Mouse (Mus musculus): ENCODE measurements around the gene Psmd5. TPM values are rescaled to one million over a fixed set of nuclear protein-coding genes. Genes with fewer than 3 reads are reported as not detected.
"Not testable (repeated sequence)": the region's sequence is repeated elsewhere in the genome, so short reads cannot be mapped to it uniquely, and the experiment has no call there.

The Psmd5 gene
- total RNA-seq, 2 experiments from 2014 or later, result 40.8 to 41.1 TPM

DNA sequence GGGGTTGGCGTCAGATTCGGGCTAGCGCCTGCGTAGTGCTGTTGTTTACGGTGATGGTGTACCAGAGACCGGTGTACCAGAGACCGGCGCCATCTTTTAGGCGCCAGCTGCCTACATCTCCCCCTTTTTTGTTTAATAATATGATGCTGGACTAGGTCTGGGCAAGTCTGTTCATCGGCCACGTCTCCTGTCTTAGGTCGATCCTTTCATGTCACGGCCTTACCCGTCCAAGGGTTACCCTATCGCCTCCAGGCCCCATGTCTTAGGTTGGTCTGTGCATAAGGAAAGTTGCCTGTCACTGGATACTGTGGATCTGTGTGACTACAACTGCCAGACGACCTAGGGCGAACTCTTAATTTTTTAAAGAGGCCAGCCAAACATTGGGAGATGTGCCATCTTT is 44.7 kb downstream of the Psmd5 start:
- DNase-seq (ENCODE audit: low spot score in 2 of 2), result not testable (repeated sequence)

DNA sequence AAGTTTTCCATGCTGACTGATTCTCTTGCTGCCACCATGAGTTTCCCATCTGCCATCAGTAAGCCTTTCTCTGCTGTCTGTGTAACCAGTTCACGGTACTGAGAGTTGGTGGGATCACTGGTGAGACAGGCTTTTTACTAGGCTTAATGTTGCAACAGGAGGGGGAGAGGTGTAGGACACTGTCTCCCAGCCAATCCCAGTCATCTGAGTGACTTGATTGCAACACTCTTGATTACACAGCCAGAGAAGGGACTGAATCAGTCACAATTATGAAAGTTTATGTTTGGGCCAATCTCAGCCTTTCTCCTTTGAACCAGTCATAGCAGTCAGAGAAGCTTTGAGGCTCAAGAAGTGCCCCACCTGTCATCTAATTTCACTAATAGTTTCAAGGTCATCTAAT is 46.7 kb downstream of the Psmd5 start:
- peak in 1 of 2 experiments; percentile 19 for DNase-seq (ENCODE audit: low spot score in 2 of 2)

DNA sequence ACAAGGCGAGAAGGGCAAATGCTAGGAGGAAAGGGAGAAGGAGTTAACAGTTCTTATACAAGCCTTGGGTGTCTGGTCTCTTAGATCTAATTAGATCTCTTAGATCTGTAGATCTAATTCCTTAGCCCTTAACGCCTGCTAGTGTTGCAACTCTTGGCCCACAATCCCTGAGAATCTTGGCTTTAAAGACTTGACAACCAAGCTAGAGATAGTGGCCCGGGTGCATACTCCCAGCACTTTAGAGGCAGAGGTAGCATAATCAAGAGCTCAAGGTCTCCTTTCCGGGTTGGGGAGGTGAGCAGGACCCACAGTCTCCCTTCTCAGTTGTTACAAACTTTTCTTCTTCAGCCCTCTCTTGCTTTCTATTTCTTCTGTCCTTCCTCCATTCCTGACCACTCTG is 47.2 kb downstream of the Psmd5 start:
- no peak for DNase-seq (ENCODE audit: low spot score in 2 of 2)

DNA sequence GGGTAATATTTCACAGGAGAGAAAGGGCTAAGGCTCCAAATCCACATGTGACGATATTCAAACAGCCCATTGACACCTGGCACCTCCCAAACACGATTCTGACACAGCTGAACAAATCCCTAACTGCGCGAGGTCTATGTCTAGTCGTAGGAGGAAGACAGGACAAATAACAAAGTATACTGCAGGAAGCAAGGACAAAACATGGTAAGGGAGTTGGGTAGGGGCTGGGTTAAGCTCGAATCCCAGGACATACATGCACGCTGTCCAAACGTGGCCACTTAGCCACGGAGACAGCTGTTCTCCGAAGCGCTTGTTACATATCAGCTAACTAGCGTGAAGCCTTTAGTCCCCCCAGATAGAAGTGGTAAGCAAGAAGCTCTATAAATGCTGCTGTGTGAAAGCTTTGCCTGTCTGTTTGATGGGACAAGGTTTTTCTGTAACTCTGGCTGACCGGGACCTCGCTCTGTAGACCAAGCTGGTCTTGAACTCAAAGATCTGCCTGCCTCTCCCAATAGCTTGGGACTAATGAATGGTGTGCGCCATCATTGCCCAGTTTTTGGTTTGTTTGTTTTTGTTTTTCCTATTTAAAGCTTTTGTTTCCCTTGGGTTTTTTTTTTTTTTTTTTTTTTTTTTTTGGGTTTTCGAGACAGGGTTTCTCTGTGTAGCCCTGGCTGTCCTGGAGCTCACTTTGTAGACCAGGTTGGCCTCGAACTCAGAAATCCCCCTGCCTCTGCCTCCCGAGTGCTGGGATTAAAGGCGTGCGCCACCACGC is 48.1 kb downstream of the Psmd5 start:
- DNase-seq (ENCODE audit: low spot score in 2 of 2), result no peak

DNA sequence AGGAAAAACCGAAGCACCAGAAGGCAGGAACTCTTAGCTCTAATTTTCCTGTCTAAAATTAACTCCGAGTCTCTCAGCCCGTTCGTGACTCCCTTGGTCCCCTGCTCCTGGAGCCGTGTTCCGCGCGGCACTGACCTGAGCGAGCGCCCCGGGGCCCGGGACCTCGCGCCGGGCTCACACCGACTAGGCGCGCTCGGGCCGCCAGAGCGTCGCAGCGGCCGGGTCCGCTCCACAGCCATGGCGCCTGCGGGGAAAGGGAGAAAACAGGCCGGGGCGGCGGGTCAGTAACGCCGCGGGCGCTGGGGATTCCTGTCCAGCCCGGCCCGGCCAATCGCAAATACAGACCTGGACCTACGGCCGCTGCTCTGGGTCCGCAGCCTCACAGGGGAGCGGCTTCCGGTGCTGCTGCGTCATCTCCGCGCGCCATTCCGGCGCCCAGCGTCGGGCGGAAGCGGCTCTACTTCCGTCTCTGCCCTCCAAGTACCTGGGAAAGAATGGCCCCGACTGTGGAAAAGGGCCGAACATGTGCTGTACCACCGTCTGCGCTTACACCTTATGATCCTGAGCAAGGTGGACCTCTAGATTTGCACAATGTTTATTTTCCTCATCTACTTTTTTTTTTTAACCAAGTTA is 48.8 kb downstream of the Psmd5 start, which contains the start of gene Fbxw2:
Fbxw2 (minus strand) TSS at position 485 of the 633 bp plus-strand sequence.
- DNase-seq (ENCODE audit: low spot score in 2 of 2), result peak; percentile 91 to 92

DNA sequence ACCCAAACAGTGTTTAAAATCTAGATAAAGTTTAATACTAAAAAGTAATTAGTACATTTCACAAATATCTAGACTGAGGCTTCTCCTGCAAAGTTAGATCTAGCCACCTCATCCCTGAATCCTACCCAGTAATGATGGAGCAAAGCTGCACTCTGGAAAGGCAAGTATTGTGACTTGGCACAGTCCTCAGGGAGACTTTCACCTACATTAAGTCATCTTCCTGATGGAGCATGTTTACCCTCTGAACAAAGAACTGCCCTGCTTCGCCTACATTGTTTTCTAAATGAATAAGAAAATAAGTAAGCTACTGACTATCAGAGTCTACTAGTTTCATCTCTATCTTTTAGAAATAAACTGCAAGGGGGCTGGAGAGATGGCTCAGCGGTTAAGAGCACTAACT is 56.3 kb downstream of the Psmd5 start:
- no peak for DNase-seq (ENCODE audit: low spot score in 2 of 2)

DNA sequence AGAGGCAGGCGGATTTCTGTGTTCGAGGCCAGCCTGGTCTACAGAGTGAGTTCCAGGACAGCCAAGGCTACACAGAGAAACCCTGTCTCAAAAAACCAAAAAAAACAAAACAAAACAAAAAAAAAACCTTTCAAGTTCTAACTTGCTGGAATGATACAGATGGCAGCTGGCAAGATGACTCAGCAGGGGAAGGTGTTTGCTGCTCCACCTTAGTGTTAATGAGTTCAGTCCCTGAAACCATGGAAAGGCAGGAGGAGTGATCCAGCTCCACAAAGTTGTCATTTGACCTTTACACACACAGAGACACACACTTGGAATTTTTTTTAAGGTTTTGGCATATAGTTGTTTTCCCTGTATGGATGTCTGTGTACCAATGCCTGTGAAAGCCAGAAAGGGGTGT is 58.9 kb downstream of the Psmd5 start:
- DNase-seq (ENCODE audit: low spot score in 2 of 2), result not testable (repeated sequence)

DNA sequence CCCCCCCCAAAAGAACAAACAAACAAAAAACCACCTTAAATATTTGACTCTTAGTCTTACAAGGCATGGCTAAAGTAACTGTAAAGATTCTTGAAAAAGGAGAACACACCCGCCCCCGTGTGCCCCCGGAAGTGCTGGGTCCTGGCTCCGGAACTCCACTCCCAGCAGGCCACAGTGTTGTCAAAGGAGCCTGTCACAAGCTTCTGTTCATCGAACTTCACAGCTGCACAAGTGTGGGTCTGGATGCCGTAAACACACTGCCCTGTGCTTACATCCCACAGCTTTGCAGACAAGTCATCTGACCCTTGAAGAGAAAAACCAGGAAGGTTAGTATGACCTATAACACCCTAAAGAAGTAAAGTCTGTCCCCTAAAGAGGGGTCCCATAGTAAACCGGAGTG is 62.1 kb downstream of the Psmd5 start:
- DNase-seq (ENCODE audit: low spot score in 2 of 2), result no peak

DNA sequence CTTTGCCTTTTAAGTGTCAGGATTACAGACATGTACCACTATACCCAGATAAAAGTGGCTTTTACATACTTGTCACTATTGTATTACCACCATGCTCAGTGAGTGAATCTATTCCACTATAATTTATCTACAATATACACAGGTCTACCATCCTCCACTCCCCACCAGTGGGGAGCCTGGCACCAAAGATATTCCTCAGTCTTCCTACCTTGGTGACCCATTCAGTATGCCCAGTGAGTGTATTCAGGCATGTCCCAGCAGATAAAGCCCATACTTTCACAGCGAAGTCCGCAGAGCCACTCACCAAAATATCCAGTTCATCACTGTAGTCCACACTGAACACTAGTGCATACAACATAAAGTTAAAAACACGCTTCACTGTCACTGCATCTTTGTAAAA is 64.0 kb downstream of the Psmd5 start:
- DNase-seq (ENCODE audit: low spot score in 2 of 2), result no peak

DNA sequence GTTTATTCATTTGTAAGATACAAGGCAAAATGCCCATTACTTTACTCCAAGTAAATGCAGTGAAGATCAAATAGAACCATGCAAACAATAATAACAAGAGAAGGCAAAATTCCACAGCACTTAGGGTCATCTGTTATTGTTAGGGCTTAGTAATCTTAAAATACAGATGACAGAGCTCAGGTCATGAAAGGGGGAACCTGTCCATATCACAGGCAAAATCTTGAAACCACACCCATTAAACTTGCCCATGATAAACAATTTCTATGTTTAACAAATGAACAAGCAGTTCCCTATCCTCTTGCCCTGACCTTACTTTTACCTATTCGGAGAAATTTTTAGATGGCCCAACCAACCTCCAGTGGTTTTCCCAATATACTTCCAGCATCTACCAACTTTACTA is 65.2 kb downstream of the Psmd5 start:
- DNase-seq (ENCODE audit: low spot score in 2 of 2), result no peak

DNA sequence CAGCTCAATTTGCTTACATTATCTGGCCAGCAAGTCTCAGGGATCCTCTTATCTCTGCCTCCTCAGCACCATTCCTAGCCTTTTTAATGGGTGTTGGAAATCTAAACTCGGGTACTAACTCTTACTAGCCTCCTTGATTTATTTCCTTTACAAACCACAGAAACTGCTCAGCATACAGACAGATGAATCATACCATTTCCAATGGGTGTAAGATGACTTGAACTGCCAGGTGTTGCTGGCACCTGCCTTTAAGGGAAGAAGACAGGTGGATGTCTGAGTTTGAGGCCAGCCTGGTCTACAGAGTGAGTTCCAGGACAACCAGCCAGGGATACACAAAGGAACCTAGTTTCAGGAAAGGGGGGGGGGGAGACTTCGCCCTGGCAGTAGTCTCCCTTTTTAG is 66.7 kb downstream of the Psmd5 start:
- no peak for DNase-seq (ENCODE audit: low spot score in 2 of 2)

DNA sequence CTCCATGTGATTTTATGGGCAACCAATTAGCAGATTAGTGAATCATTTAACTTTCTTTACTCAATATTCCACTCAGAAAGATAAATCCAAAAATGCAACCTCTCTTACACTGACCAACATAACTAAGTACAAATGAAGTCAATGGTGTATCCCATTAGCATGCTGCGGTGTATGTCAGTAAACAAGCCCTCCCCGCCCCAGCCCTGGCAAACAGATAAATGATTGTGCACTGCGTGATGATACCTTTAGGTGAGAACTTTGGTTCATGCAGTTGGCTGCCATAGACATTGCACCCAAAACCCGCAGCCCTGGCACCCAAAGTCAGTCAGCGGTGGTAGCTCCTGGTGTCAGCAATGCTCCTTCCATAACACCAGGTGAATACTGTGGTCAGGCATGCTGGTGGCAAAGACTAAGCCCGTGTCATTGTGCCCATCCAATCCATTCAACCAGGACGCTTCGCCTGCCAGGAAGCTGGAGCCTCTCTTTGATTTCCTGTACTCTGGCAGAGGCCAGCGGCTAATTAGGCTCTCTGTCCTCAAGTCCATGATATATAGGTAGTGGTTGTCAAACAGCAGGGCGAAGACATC is 69.3 kb downstream of the Psmd5 start:
- DNase-seq (ENCODE audit: low spot score in 2 of 2), result no peak

DNA sequence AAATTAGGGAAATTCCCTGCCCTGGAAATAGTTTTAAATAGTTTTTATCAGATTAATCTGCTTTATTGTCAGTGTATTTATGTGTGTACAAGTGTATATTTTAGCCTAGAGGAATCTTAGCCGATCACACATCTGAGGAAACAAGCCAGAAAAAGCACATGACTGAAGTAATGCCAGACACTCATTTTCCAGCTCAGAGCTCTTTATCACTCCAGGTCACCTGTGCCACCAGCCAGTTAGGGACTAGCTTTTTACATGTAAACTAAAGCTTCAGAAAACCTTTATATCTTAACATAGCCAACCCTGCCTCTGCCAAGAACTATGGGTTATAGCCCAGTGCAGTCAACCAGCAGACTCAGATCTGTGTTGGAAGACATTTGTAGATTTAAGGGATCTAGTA is 70.0 kb downstream of the Psmd5 start:
- no peak for DNase-seq (ENCODE audit: low spot score in 2 of 2)

DNA sequence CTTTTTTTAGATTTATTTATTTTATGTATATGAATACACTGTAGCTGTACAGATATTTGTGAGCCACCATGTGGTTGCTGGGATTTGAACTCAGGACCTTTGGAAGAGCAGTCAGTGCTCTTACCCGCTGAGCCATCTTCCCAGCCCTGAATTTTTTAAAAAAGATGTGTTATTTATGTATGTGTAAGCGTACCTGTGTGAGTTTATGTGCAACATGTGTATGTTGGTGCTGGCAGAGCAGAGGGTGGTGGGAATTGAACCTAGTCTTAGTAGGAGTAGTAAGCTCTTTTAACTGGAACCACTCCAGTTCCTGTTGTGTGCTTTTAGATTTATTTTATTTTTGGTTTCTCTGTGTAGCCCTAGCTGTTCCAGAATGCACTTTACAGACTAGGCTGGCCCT is 70.6 kb downstream of the Psmd5 start:
- DNase-seq (ENCODE audit: low spot score in 2 of 2), result no peak

DNA sequence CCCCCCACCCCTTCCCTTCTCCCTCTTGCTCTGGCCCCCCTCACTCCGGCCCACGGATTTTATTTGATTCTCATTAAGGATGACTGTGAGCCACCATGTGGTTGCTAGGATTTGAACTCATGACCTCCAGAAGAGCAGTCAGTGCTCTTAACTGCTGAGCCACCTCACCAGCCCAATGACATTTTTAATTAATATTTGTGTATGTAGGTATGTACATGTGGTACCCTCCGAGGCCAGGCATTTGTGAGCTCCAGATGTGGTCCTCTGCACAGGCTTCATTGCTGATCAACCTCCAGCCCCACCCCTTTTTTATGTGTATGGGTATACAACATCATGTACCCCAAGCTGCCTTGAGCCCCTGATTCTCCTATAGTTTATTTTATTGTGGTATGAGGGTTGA is 71.0 kb downstream of the Psmd5 start:
- DNase-seq (ENCODE audit: low spot score in 2 of 2), result no peak

DNA sequence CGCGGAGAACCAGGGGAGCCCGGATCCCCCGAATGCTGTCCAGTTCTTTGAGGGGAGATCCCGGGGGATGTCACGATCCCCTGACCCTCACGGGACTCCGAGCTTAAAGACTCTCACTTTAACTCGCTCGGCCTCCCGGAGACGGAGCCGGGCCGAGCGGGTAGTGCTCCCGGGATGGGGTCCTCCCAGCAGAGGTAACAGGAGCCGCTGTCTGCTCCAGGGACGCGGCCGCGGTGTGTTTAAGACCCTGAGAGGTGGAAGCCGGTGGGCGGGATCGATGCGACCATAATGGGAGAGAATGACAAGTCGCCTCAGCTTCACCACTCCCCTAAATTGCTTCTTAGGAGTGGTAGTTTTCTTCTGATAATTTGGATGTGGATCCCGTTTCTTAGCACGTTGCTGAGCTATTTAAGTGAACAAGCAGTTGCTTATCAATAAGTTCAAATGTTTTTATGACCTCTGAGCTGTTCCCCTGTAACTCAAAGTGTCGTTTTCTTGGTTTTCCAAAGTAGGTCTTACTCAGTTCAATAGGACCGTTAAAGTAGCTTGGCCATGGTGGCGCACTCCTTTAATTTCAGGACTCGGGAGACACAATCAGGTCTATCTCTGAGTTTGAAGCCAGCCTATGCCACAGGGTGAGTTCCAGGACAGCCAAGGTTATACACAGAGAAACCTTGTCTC is 72.1 kb downstream of the Psmd5 start:
- peak in 1 of 2 experiments; percentile 33 for DNase-seq (ENCODE audit: low spot score in 2 of 2)

DNA sequence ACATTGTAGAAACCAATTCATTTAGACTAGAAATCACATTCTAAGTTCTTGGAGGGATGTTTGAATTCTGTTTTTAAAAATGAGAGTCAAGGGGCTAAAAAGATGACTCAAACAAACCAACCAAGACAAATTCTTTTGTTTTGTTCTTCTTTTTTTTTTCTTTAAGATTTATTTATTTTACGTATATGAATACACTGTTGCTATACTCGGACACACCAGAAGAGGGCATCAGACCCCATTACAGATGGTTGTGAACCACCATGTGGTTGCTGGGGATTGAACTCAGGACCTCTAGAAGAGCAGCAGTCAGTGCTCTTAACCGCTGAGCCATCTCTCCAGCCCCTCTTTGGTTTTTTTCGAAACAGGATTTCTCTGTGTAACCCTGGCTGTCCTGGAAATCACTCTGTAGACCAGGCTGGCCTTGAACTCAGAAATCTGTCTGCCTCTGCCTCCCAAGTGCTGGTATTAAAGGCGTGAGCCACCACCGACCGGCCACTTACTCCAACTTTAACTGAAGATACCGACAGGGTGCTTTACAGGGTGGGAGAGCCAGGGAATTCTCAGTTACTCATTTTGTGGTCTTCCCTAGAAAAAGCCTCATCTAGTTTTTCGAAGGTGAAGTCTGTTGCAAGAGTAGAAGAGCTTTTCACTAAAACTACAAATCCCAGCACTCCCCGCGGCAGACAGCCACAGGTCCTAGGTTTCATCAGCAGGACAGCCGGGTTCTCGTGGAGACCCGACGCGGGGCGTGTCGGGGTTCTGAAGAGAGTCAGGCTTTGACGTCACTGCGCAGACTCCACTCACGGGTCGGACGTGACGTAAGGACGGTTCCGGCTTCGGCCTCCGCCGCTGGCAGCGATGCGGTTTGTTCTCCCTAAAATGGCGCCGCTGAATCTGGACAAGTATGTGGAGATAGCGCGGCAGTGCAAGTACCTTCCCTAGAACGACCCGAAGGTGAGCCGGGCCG is 73.0 kb downstream of the Psmd5 start:
- peak; percentile 90 to 94 for DNase-seq (ENCODE audit: low spot score in 2 of 2)

DNA sequence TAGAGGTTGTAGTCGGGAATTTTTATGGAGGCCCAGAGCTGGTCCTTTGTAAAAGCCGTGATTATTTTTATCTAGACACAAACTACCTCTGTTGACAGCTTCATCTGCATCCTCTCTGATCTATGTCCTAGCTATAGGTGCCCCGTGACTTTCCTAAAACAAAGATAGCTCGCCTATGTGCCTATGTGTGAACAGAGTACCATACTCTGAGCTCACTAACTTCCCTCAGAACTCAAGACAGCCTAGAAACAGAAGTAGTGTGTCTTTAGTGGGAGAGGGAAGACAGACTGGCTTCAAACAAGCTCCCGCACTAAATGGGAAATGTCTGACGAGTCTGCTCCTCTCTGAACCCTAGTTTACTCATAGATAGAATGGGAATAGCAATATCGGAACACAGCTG is 74.4 kb downstream of the Psmd5 start:
- DNase-seq (ENCODE audit: low spot score in 2 of 2), result no peak

All from adrenal gland, adult 18-20 months (tissue).